In genomic region chr14:20983832-20984231, GRCm38 (mm10) we compare ENCODE assay signal across 8 mouse cellular contexts. TPM values are rescaled to one million over a fixed set of nuclear protein-coding genes. Genes with fewer than 3 reads are reported as not detected.
A peak's percentile ranks its signal among the peaks of the same experiment; 100 is the strongest.
DNase-seq lines count a peak whose midpoint lies in the region; ATAC-seq and TF ChIP-seq lines count a peak whose summit lies in the region.

No protein-coding gene starts in this region.

- no peak for TF ChIP-seq CTCF in gastrocnemius, adult 2 months (IDR thresholded peaks at IDR 0.05)
- no peak for TF ChIP-seq CTCF in intestine, postnatal 0 days (IDR thresholded peaks at IDR 0.05; ENCODE audit: low read depth)

- H3K4me2 ChIP-seq in intestine, postnatal 0 days (replicated peaks; ENCODE audit: low read depth), result no peak overlapping the region

- no peak for ATAC-seq in frontal cortex, adult (ENCODE audit: low TSS enrichment)
- no peak for ATAC-seq in intestine, postnatal 0 days

- H3K27ac ChIP-seq in gastrocnemius, adult 2 months, result peak overlapping the region; percentile 8; the same call in 1 of the 2 replicates
- no peak overlapping the region for H3K27ac ChIP-seq in intestine, postnatal 0 days (ENCODE audit: low read depth, low read length)

- no peak overlapping the region for H3K9ac ChIP-seq in intestine, postnatal 0 days (ENCODE audit: low read depth, low read length)

- H3K27me3 ChIP-seq in intestine, postnatal 0 days (replicated peaks; ENCODE audit: control insufficient read depth, insufficient read depth, low read length), result no peaks in the 10 kb centered on the region

- H3K36me3 ChIP-seq in intestine, postnatal 0 days (ENCODE audit: control insufficient read depth, insufficient read depth), result peaks cover 24% of the 10 kb centered on the region

- no peaks in the 10 kb centered on the region for H3K4me1 ChIP-seq in intestine, postnatal 0 days (replicated peaks; ENCODE audit: control insufficient read depth, insufficient read depth, low read length)

- DNase-seq in frontal cortex, postnatal 10 days (ENCODE audit: low spot score in 2 of 2), result peak; percentile 14 to 18
- DNase-seq in adipocyte (ENCODE audit: low spot score), result peak; percentile 17
- DNase-seq in gastrocnemius, adult 2 months, result peak; percentile 66
- peak; percentile 42 to 65 for DNase-seq in layer of hippocampus, adult 8-10 months (ENCODE audit: low spot score in 2 of 2)
- peak; percentile 46 for DNase-seq in right cerebral cortex, adult 18-20 months
- no peak for DNase-seq in thymus, postnatal 36 days

- WGBS in intestine, postnatal 0 days, result 42% methylated on average over 2 of the region's 2 CpGs

- H3K9me3 ChIP-seq in intestine, postnatal 0 days (ENCODE audit: control insufficient read depth), result no peaks in the 10 kb centered on the region

- H3K4me3 ChIP-seq in gastrocnemius, adult 2 months, result no peak overlapping the region
- H3K4me3 ChIP-seq in intestine, postnatal 0 days (ENCODE audit: low read depth, low read length), result no peak overlapping the region

- intact Hi-C loops in gastrocnemius, adult 2 months (cut with DNase I), result no loop called here

RNA-seq across cellular contexts. Expression of gene Vcl, which starts 54.6 kb away (rescaled TPM):
- 10 to 100 TPM; 60.0 to 79.2 TPM for total RNA-seq in gastrocnemius, adult 2 months (2021)
- 10 to 100 TPM; 27.6 to 36.3 (median 30.7) TPM for total RNA-seq in layer of hippocampus, adult 8-10 months (2022)
- 33.8 and 33.9 TPM in 2 replicates for polyA plus RNA-seq in intestine, postnatal 0 days (2015; fragmentation: Nextera tagmentation; extraction: Ambion mirVana)

Comparison
In these comparisons a context has a peak if more than half of its experiments do, and no peak if none do; other contexts are left out.
1. DNase-seq: peak in frontal cortex, postnatal 10 days (2 of 2), adipocyte (single experiment), gastrocnemius, adult 2 months (single experiment), layer of hippocampus, adult 8-10 months (2 of 2) and right cerebral cortex, adult 18-20 months (single experiment); none in thymus, postnatal 36 days (0 of 2).